Mouse (Mus musculus) lung, postnatal 0 days (tissue): ENCODE measurements around the gene Gsdme. TPM values are rescaled to one million over a fixed set of nuclear protein-coding genes. Genes with fewer than 3 reads are reported as not detected.

Source experiments
- ATAC-seq: fragments of 200-750 bp; cut with Nextera tagmentation; 2 replicates; pipeline ENCODE4 v1.8.0; 2017; ENCODE audit warnings: moderate library complexity
- DNase-seq: peaks from one replicate; pipeline ENCODE4 v3.0.0-alpha.2; 2016; ENCODE audit warnings: low spot score
- H3K27ac ChIP-seq: fragments of 300-500 bp; sonication (generic); 2 replicates; pipeline ENCODE4 v1.5.1; 2014; ENCODE audit warnings: antibody characterized with exemption, mild to moderate bottlenecking, low read length, mixed read lengths
- H3K27me3 ChIP-seq: fragments of 300-500 bp; sonication (generic); replicated peaks from 2 replicates; pipeline ENCODE4 v1.6.1; 2014; ENCODE audit warnings: low read length, mixed read lengths; ENCODE audit not compliant: insufficient read depth
- H3K36me3 ChIP-seq: fragments of 300-500 bp; sonication (generic); 2 replicates; pipeline ENCODE4 v1.6.1; 2014; ENCODE audit warnings: low read length, mixed read lengths; ENCODE audit not compliant: insufficient read depth
- H3K4me1 ChIP-seq: fragments of 300-500 bp; sonication (generic); 2 replicates; pipeline ENCODE4 v1.6.1; 2014; ENCODE audit warnings: antibody characterized with exemption, low read depth, low read length, mixed read lengths; ENCODE audit not compliant: insufficient read depth
- H3K4me2 ChIP-seq: fragments of 300-500 bp; sonication (generic); replicated peaks from 2 replicates; pipeline ENCODE4 v1.6.1; 2014; ENCODE audit warnings: low read depth, mild to moderate bottlenecking, low read length, moderate library complexity, mixed read lengths
- H3K4me3 ChIP-seq: fragments of 300-500 bp; sonication (generic); 2 replicates; pipeline ENCODE4 v1.5.1; 2014; ENCODE audit warnings: low read depth, low read length
- H3K9ac ChIP-seq: fragments of 300-500 bp; sonication (generic); replicated peaks from 2 replicates; pipeline ENCODE4 v1.6.1; 2014; ENCODE audit warnings: low read depth, mild to moderate bottlenecking
- H3K9me3 ChIP-seq: fragments of 300-500 bp; sonication (generic); 2 replicates; pipeline ENCODE4 v1.6.1; 2016; ENCODE audit warnings: low read length, mixed read lengths
- CTCF ChIP-seq: IDR thresholded peaks from 2 replicates; pipeline ENCODE4 v1.5.1; 2016; ENCODE audit warnings: antibody characterized with exemption, mild to moderate bottlenecking
- EP300 ChIP-seq: IDR thresholded peaks from 2 replicates; pipeline ENCODE4 v1.6.1; 2016; ENCODE audit warnings: antibody characterized with exemption, mild to moderate bottlenecking, control low read depth
- WGBS: fragments of 180-500 bp; shearing (Covaris S2); extraction: QIAGEN DNeasy Blood & Tissue Kit; methylation state at CpG from one replicate; pipeline ENCODE4 v1.1.7; 2014; 5-methylcytosine and 5-hydroxymethylcytosine counted together
- polyA plus RNA-seq: library from polyadenylated mRNA; unstranded; fragments of >200 nt; fragmentation: Nextera tagmentation; extraction: Ambion mirVana; gene quantifications from 2 replicates; pipeline ENCODE4 v1.2.1, GENCODE M21; 2015

Gene Gsdme
- polyA plus RNA-seq, 1 experiment from 2014 or later: 14.8 TPM

GRCm38 (mm10) chr6:50163013-50163412 is 100.6 kb downstream of the Gsdme start:
- no peak for DNase-seq
- no peaks in the 10 kb centered on the region for H3K27me3 ChIP-seq
- no peak overlapping the region for H3K27ac ChIP-seq
- no peak overlapping the region for H3K4me2 ChIP-seq
- no peaks in the 10 kb centered on the region for H3K9me3 ChIP-seq
- no peak for ATAC-seq
- no peaks in the 10 kb centered on the region for H3K36me3 ChIP-seq
- H3K9ac ChIP-seq: no peak overlapping the region
- no peak overlapping the region for H3K4me3 ChIP-seq
- no peaks in the 10 kb centered on the region for H3K4me1 ChIP-seq
- no peak for TF ChIP-seq EP300
- no peak for TF ChIP-seq CTCF
- 80% methylated on average over 3 of the region's 3 CpGs for WGBS

GRCm38 (mm10) chr6:50159842-50160241 is 103.8 kb downstream of the Gsdme start:
- TF ChIP-seq EP300 (no peak), CTCF (no peak)
- no peak overlapping the region for H3K27ac ChIP-seq
- no peak overlapping the region for H3K4me3 ChIP-seq
- H3K36me3 ChIP-seq: no peaks in the 10 kb centered on the region
- ATAC-seq (no peak), DNase-seq (no peak)
- WGBS: 76% methylated on average over 6 of the region's 6 CpGs
- no peaks in the 10 kb centered on the region for H3K27me3 ChIP-seq
- H3K9ac ChIP-seq: no peak overlapping the region
- no peaks in the 10 kb centered on the region for H3K4me1 ChIP-seq
- H3K4me2 ChIP-seq: no peak overlapping the region
- H3K9me3 ChIP-seq: no peaks in the 10 kb centered on the region

GRCm38 (mm10) chr6:50149378-50149777 is 114.3 kb downstream of the Gsdme start:
- Histone ChIP-seq H3K9me3 (no peaks in the 10 kb centered on the region), H3K4me3 (no peak overlapping the region), H3K4me2 (no peak overlapping the region), H3K27ac (no peak overlapping the region), H3K27me3 (no peaks in the 10 kb centered on the region), H3K36me3 (no peaks in the 10 kb centered on the region), H3K4me1 (no peaks in the 10 kb centered on the region), H3K9ac (no peak overlapping the region)
- DNase-seq (no peak), ATAC-seq (no peak)
- WGBS: 81% methylated on average over 4 of the region's 4 CpGs
- TF ChIP-seq EP300 (no peak), CTCF (no peak)

GRCm38 (mm10) chr6:50146158-50146557 is 117.5 kb downstream of the Gsdme start:
- H3K4me1 ChIP-seq: no peaks in the 10 kb centered on the region
- H3K9ac ChIP-seq: no peak overlapping the region
- DNase-seq (no peak), ATAC-seq (no peak)
- H3K36me3 ChIP-seq: no peaks in the 10 kb centered on the region
- no peak overlapping the region for H3K4me3 ChIP-seq
- no peak overlapping the region for H3K27ac ChIP-seq
- no peaks in the 10 kb centered on the region for H3K27me3 ChIP-seq
- H3K9me3 ChIP-seq: no peaks in the 10 kb centered on the region
- TF ChIP-seq CTCF: no peak
- TF ChIP-seq EP300: no peak
- H3K4me2 ChIP-seq: no peak overlapping the region

- H3K4me3 ChIP-seq: no peak overlapping the region
- no peaks in the 10 kb centered on the region for H3K36me3 ChIP-seq
- TF ChIP-seq EP300: no peak
- no peak for TF ChIP-seq CTCF
- 73% methylated on average over 3 of the region's 3 CpGs for WGBS
- ATAC-seq (no peak), DNase-seq (no peak)
- no peak overlapping the region for H3K27ac ChIP-seq
- no peak overlapping the region for H3K4me2 ChIP-seq
- H3K4me1 ChIP-seq: no peaks in the 10 kb centered on the region
- no peaks in the 10 kb centered on the region for H3K27me3 ChIP-seq
- H3K9me3 ChIP-seq: no peaks in the 10 kb centered on the region
- no peak overlapping the region for H3K9ac ChIP-seq
These were observed 124.1 kb downstream of the Gsdme start for GRCm38 (mm10) chr6:50139526-50139925.

Other genes starting within 250 kb of the Gsdme start
- gene Mpp6, start 153.6 kb downstream of the Gsdme start, polyA plus RNA-seq: 26.1 and 26.4 TPM in 2 replicates
- gene Osbpl3, start 192.3 kb upstream of the Gsdme start, polyA plus RNA-seq: 4.7 TPM in 2 replicates